Mouse (Mus musculus) G1E (cell line): ENCODE data around the gene Cpne6.

Source experiments
- CTCF ChIP-seq: IDR thresholded peaks from 2 replicates; pipeline ENCODE4 v1.5.1; 2012; ENCODE audit warnings: low read depth, low read length, inconsistent platforms, mixed read lengths
- GATA1 ChIP-seq: IDR thresholded peaks from 2 replicates; pipeline ENCODE4 v1.6.1; 2012; ENCODE audit warnings: borderline replicate concordance, low read length, inconsistent platforms, mixed read lengths
- GATA2 ChIP-seq: IDR thresholded peaks from 2 replicates; pipeline ENCODE4 v1.6.1; 2012; ENCODE audit warnings: low read depth, low read length, inconsistent platforms, borderline replicate concordance
- POLR2AphosphoS5 ChIP-seq: IDR thresholded peaks from 2 replicates; pipeline ENCODE4 v1.6.1; 2012; ENCODE audit warnings: low read depth, low read length, inconsistent platforms; ENCODE audit not compliant: insufficient replicate concordance
- TAL1 ChIP-seq: conservative IDR thresholded peaks from 2 replicates; pipeline ENCODE4 v1.6.1; 2012; ENCODE audit warnings: low read depth, low read length, inconsistent platforms, mixed read lengths

DNA sequence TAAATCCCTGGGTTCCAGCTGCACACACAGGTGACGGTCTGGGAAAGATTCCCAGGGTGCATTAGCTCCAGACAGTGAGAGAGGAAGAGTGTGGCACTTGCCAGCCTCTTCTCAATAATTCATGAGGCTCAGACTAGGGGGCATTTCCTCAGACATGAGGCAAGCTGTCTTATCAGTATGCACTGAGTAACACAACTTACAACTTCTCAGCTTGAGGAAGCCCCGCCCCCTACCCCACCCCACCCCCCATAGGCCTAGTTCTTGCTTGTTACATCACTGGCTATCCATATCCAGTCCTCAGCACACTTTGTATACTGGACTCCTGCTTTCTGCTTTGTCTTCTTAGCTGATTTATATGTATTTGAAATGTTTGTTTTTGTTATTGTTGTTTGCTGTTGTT is 34.6 kb upstream of the Cpne6 start:
- TF ChIP-seq CTCF (no peak), GATA1 (no peak), TAL1 (no peak), POLR2AphosphoS5 (no peak), GATA2 (no peak)
